Mouse (Mus musculus): ENCODE results near the gene Sept14. TPM values are rescaled to one million over a fixed set of nuclear protein-coding genes. Genes with fewer than 3 reads are reported as not detected.

Gene Sept14
- total and polyA plus RNA-seq, 2 experiments from 2014 or later: not detected

DNA sequence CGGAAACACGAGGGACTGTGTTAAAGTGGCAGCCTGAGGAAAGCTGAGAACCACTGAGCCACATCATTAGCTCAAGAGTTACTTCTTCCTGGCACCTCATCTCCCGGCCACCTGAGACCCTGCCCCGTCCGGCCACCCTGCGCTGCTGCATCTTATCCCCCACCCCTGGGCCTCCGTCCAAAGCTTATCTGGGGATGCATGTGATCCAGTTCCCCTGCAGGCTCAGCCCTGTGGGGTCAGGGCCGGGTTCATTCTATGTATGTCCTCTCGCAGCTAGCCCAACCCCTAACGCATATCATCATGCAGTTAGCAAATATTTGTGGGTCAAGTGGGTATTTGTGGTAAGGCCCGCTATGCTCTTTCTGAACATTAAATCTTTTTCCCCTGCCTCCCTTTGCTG, 21.0 kb upstream of the Sept14 start:
- DNase-seq (no peak), ATAC-seq (no peak)
- WGBS: 73% methylated on average over 11 of the region's 11 CpGs
- no peaks in the 10 kb centered on the region for H3K4me1 ChIP-seq (ENCODE audit: insufficient read depth)
- TF ChIP-seq CTCF (IDR thresholded peaks at IDR 0.05; ENCODE audit: low read depth): no peak
- no peak overlapping the region for H3K4me2 ChIP-seq (ENCODE audit: low read depth)
- no peaks in the 10 kb centered on the region for H3K27me3 ChIP-seq (ENCODE audit: insufficient read depth, low read length)
- H3K9ac ChIP-seq: no peak overlapping the region
- H3K27ac ChIP-seq (ENCODE audit: low read depth, low read length): no peak overlapping the region
- no peaks in the 10 kb centered on the region for H3K9me3 ChIP-seq (ENCODE audit: low read length)
- H3K4me3 ChIP-seq (ENCODE audit: low read depth, low read length): no peak overlapping the region
- H3K36me3 ChIP-seq (ENCODE audit: insufficient read depth): no peaks in the 10 kb centered on the region

DNA sequence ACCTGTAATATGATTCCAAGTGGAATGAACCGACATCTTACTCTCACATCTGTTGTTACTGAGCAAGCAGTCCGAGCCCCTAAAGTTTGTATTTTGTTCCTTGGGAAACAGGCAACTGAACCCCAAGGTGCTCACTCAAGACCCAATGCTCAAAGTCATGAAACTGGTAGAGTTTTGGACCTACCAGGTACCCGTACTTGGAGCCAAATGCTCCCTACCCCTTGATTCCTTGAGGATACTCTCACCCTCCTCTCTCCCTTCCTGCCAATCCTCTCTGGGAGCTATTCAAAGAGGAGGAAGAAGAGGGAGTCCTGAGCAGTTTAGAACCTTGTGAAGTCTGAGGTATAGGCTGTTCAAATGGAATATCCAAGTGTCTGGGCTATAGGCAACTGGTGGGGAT, 18.5 kb upstream of the Sept14 start:
- no peaks in the 10 kb centered on the region for H3K4me1 ChIP-seq (ENCODE audit: insufficient read depth)
- no peaks in the 10 kb centered on the region for H3K27me3 ChIP-seq (ENCODE audit: insufficient read depth, low read length)
- H3K9me3 ChIP-seq (ENCODE audit: low read length): no peaks in the 10 kb centered on the region
- DNase-seq: no peak
- ATAC-seq: no peak
- no peak for TF ChIP-seq CTCF (IDR thresholded peaks at IDR 0.05; ENCODE audit: low read depth)
- H3K4me3 ChIP-seq (ENCODE audit: low read depth, low read length): no peak overlapping the region
- 82% methylated on average over 3 of the region's 3 CpGs for WGBS
- no peak overlapping the region for H3K4me2 ChIP-seq (ENCODE audit: low read depth)
- no peak overlapping the region for H3K9ac ChIP-seq
- no peak overlapping the region for H3K27ac ChIP-seq (ENCODE audit: low read depth, low read length)
- no peaks in the 10 kb centered on the region for H3K36me3 ChIP-seq (ENCODE audit: insufficient read depth)

GRCm38 (mm10) chr5:129725774-129726392, 17.6 kb upstream of the Sept14 start:
- no peak for TF ChIP-seq CTCF (IDR thresholded peaks at IDR 0.05; ENCODE audit: low read depth)
- WGBS: 13% methylated on average over 7 of the region's 7 CpGs
- Histone ChIP-seq H3K4me3 (ENCODE audit: low read depth, low read length) (peak overlapping the region; percentile 85), H3K27ac (ENCODE audit: low read depth, low read length) (peak overlapping the region; percentile 91), H3K4me1 (ENCODE audit: insufficient read depth) (no peaks in the 10 kb centered on the region), H3K9ac (peak overlapping the region; percentile 95), H3K27me3 (ENCODE audit: insufficient read depth, low read length) (no peaks in the 10 kb centered on the region), H3K4me2 (ENCODE audit: low read depth) (peak overlapping the region; percentile 53), H3K36me3 (ENCODE audit: insufficient read depth) (no peaks in the 10 kb centered on the region), H3K9me3 (ENCODE audit: low read length) (no peaks in the 10 kb centered on the region)
- DNase-seq (peak; percentile 32), ATAC-seq (no peak)

DNA sequence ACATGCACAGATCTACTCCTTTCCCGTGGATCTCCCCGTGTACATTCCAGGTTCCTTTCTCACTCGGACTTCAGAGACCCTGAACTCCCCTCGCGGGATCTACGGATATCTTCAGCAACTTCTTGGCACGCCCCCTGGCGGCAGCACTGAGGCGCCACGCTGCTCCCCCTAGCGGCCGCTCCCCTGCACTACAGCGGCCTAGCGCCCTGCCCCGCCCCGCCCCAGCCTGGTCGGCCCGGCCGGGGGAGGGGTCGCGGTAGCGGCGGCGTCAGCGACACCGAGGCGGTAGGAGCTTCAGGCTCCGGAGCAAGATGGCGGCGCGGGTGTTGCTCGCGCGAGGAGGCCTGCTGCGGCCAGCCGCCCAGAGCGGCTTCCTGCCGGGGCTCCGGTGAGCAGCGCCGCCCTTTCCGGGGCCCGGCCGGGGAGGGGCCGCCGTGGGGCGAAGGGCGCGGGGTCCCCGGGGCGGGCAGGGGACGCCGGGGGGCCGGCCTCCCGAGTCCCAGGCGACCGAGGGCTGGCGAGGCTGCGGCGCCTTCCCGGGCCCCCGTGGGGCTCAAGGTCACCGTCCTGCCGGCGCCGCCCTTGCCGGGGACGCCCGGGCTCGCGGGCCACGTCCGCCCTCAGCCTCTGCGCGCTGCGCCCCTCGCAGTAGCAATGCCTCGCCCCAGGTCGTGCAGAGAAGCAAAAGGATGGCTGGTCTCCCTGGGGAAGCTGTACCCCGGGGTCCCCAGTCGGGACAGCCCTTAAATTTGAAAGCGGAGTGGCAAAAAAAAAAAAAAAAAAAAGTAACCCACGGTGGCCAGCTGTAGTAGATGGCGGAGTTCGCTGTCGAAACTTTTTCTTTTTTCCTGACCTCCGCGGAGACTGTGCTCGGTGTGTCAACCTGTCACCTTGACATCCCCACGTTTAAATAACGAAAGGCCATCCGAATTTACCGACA, 16.8 kb upstream of the Sept14 start, which contains the start of gene Nipsnap2:
Gene Nipsnap2 (plus strand): TSS at position 230 of the 940 bp plus-strand sequence.
- no peaks in the 10 kb centered on the region for H3K4me1 ChIP-seq (ENCODE audit: insufficient read depth)
- peak within 1 kb of the TSS; percentile 53 for H3K4me2 ChIP-seq (ENCODE audit: low read depth)
- peak; percentile 100 for TF ChIP-seq CTCF (IDR thresholded peaks at IDR 0.05; ENCODE audit: low read depth)
- H3K9me3 ChIP-seq (ENCODE audit: low read length): no peaks in the 10 kb centered on the region
- peak within 1 kb of the TSS; percentile 85 for H3K4me3 ChIP-seq (ENCODE audit: low read depth, low read length)
- peak within 1 kb of the TSS; percentile 95 for H3K9ac ChIP-seq
- no peaks in the 10 kb centered on the region for H3K27me3 ChIP-seq (ENCODE audit: insufficient read depth, low read length)
- peak; percentile 94 for DNase-seq
- WGBS: 2% methylated on average over 71 of the region's 93 CpGs
- no peaks in the 10 kb centered on the region for H3K36me3 ChIP-seq (ENCODE audit: insufficient read depth)
- H3K27ac ChIP-seq (ENCODE audit: low read depth, low read length): peak within 1 kb of the TSS; percentile 91
- peak; percentile 97 for ATAC-seq

- H3K9ac ChIP-seq: peak overlapping the region; percentile 95; the same call in 1 of the 2 replicates
- H3K27me3 ChIP-seq (ENCODE audit: insufficient read depth, low read length): no peaks in the 10 kb centered on the region
- DNase-seq (no peak), ATAC-seq (no peak)
- 0 out of 2 replicates have a peak overlapping the region, but pooled peaks have one; percentile 91 for H3K27ac ChIP-seq (ENCODE audit: low read depth, low read length)
- WGBS: 62% methylated on average over 4 of the region's 4 CpGs
- peaks cover 5% of the 10 kb centered on the region for H3K36me3 ChIP-seq (ENCODE audit: insufficient read depth)
- TF ChIP-seq CTCF (IDR thresholded peaks at IDR 0.05; ENCODE audit: low read depth): no peak
- H3K9me3 ChIP-seq (ENCODE audit: low read length): no peaks in the 10 kb centered on the region
- H3K4me2 ChIP-seq (ENCODE audit: low read depth): peak overlapping the region; percentile 53
- H3K4me3 ChIP-seq (ENCODE audit: low read depth, low read length): peak overlapping the region; percentile 85
- no peaks in the 10 kb centered on the region for H3K4me1 ChIP-seq (ENCODE audit: insufficient read depth)
These were observed 16.0 kb upstream of the Sept14 start for GRCm38 (mm10) chr5:129724268-129724667.

- H3K4me1 ChIP-seq (ENCODE audit: insufficient read depth): no peaks in the 10 kb centered on the region
- no peak for ATAC-seq
- TF ChIP-seq CTCF (IDR thresholded peaks at IDR 0.05; ENCODE audit: low read depth): peak; percentile 23; the same call in 1 of the 2 replicates
- H3K4me3 ChIP-seq (ENCODE audit: low read depth, low read length): no peak overlapping the region
- whole genome bisulfite sequencing: 88% methylated on average over 3 of the region's 3 CpGs
- H3K9me3 ChIP-seq (ENCODE audit: low read length): no peaks in the 10 kb centered on the region
- no peak overlapping the region for H3K27ac ChIP-seq (ENCODE audit: low read depth, low read length)
- H3K36me3 ChIP-seq (ENCODE audit: insufficient read depth): peaks cover 23% of the 10 kb centered on the region
- no peak overlapping the region for H3K9ac ChIP-seq
- no peak for DNase-seq
- H3K27me3 ChIP-seq (ENCODE audit: insufficient read depth, low read length): no peaks in the 10 kb centered on the region
- H3K4me2 ChIP-seq (ENCODE audit: low read depth): no peak overlapping the region
These were observed 11.9 kb upstream of the Sept14 start for GRCm38 (mm10) chr5:129720176-129720575.

DNA sequence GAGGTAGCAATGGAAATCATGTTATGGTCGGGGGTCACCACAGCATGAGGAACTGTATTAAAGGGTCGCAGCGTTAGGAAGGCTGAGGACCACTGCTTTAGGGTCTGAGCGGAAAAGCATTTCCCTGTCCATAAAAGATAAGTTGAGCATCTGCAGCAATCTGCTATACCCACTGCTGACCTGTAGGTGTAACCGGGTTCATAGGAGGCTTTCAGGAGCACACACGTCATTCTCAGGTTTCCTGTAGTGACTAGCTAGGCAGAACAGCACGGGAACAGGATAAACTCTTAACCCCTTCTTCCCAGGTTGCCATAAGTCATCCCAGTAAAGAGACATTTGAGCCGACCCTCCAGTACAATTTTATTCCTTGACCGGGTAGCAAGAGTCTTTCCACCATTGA, 8.7 kb upstream of the Sept14 start:
- DNase-seq (no peak), ATAC-seq (no peak)
- H3K4me2 ChIP-seq (ENCODE audit: low read depth): no peak overlapping the region
- 85% methylated on average over 9 of the region's 9 CpGs for WGBS
- no peaks in the 10 kb centered on the region for H3K27me3 ChIP-seq (ENCODE audit: insufficient read depth, low read length)
- no peaks in the 10 kb centered on the region for H3K4me1 ChIP-seq (ENCODE audit: insufficient read depth)
- H3K9ac ChIP-seq: no peak overlapping the region
- H3K27ac ChIP-seq (ENCODE audit: low read depth, low read length): no peak overlapping the region
- no peak overlapping the region for H3K4me3 ChIP-seq (ENCODE audit: low read depth, low read length)
- TF ChIP-seq CTCF (IDR thresholded peaks at IDR 0.05; ENCODE audit: low read depth): no peak
- peaks cover 23% of the 10 kb centered on the region for H3K36me3 ChIP-seq (ENCODE audit: insufficient read depth)
- H3K9me3 ChIP-seq (ENCODE audit: low read length): no peaks in the 10 kb centered on the region
